Mouse (Mus musculus): ENCODE measurements around the gene Bcorl1. TPM values are rescaled to one million over a fixed set of nuclear protein-coding genes. Genes with fewer than 3 reads are reported as not detected.
"Not testable (repeated sequence)": the region's sequence is repeated elsewhere in the genome, so short reads cannot be mapped to it uniquely, and the experiment has no call there.

The Bcorl1 gene
- total RNA-seq, 2 experiments from 2014 or later, result 18.0 to 19.3 TPM

- DNase-seq (ENCODE audit: low spot score in 2 of 2), result no peak
- intact Hi-C loops (cut with DNase I), result no loop called here
Observed at GRCm38 (mm10) chrX:48433527-48433899, 92.4 kb downstream of the Bcorl1 start.

GRCm38 (mm10) chrX:48434251-48434650 is 93.1 kb downstream of the Bcorl1 start:
- intact Hi-C loops (cut with DNase I), result no loop called here
- no peak for DNase-seq (ENCODE audit: low spot score in 2 of 2)

GRCm38 (mm10) chrX:48435477-48435900 is 94.3 kb downstream of the Bcorl1 start:
- DNase-seq (ENCODE audit: low spot score in 2 of 2), result no peak
- intact Hi-C loops (cut with DNase I), result no loop called here

- intact Hi-C loops (cut with DNase I); DNase-seq (ENCODE audit: low spot score in 2 of 2): not testable (repeated sequence)
Observed at GRCm38 (mm10) chrX:48436082-48436481, 94.9 kb downstream of the Bcorl1 start.

- no peak for DNase-seq (ENCODE audit: low spot score in 2 of 2)
Observed at GRCm38 (mm10) chrX:48439036-48439435, 97.9 kb downstream of the Bcorl1 start.

GRCm38 (mm10) chrX:48441548-48441947 is 100.4 kb downstream of the Bcorl1 start:
- no peak for DNase-seq (ENCODE audit: low spot score in 2 of 2)
- intact Hi-C loops (cut with DNase I), result no loop called here

More at GRCm38 (mm10) chrX:48439036-48439435, 97.9 kb downstream of the Bcorl1 start:
- intact Hi-C loops (cut with DNase I), result no loop called here

- intact Hi-C loops (cut with DNase I), result no loop called here
- DNase-seq (ENCODE audit: low spot score in 2 of 2), result no peak
Observed at GRCm38 (mm10) chrX:48441954-48442353, 100.8 kb downstream of the Bcorl1 start.

- intact Hi-C loops (cut with DNase I), result no loop called here
- no peak for DNase-seq (ENCODE audit: low spot score in 2 of 2)
Observed at GRCm38 (mm10) chrX:48444677-48445076, 103.5 kb downstream of the Bcorl1 start.

GRCm38 (mm10) chrX:48449646-48450045 is 108.5 kb downstream of the Bcorl1 start:
- DNase-seq (ENCODE audit: low spot score in 2 of 2), result no peak
- intact Hi-C loops (cut with DNase I), result no loop called here

GRCm38 (mm10) chrX:48452231-48452890 is 111.2 kb downstream of the Bcorl1 start:
- DNase-seq (ENCODE audit: low spot score in 2 of 2), result no peak
- intact Hi-C loops (cut with DNase I), result no loop called here

GRCm38 (mm10) chrX:48452931-48453673 is 111.9 kb downstream of the Bcorl1 start:
- intact Hi-C loops (cut with DNase I), result no loop called here
- DNase-seq (ENCODE audit: low spot score in 2 of 2), result no peak

GRCm38 (mm10) chrX:48453736-48454494 is 112.8 kb downstream of the Bcorl1 start:
- intact Hi-C loops (cut with DNase I), result no loop called here

GRCm38 (mm10) chrX:48454495-48454878 is 113.3 kb downstream of the Bcorl1 start:
- DNase-seq (ENCODE audit: low spot score in 2 of 2), result no peak
- intact Hi-C loops (cut with DNase I), result no loop called here

More at GRCm38 (mm10) chrX:48453736-48454494, 112.8 kb downstream of the Bcorl1 start:
- peak; percentile 20 to 37 for DNase-seq (ENCODE audit: low spot score in 2 of 2)

- intact Hi-C loops (cut with DNase I), result no loop called here
Observed at GRCm38 (mm10) chrX:48455018-48455417, 113.9 kb downstream of the Bcorl1 start.

GRCm38 (mm10) chrX:48456956-48457355 is 115.8 kb downstream of the Bcorl1 start:
- intact Hi-C loops (cut with DNase I), result no loop called here
- DNase-seq (ENCODE audit: low spot score in 2 of 2), result no peak

More at GRCm38 (mm10) chrX:48455018-48455417, 113.9 kb downstream of the Bcorl1 start:
- DNase-seq (ENCODE audit: low spot score in 2 of 2), result no peak

Other genes starting within 250 kb of the Bcorl1 start
- under 1 TPM; 0.40 to 0.48 TPM for gene Xpnpep2, start 232.6 kb upstream of the Bcorl1 start, total RNA-seq (2021)
- 1 to 10 TPM; 1.5 to 1.8 TPM for gene Sash3, start 194.9 kb upstream of the Bcorl1 start, total RNA-seq (2021)
- gene Zdhhc9, start 132.5 kb upstream of the Bcorl1 start, total RNA-seq (2021), result 10 to 100 TPM; 63.5 to 66.9 TPM
- 10 to 100 TPM; 14.9 to 15.9 TPM for gene Utp14a, start 84.5 kb upstream of the Bcorl1 start, total RNA-seq (2021)
- gene Elf4, start 121.8 kb downstream of the Bcorl1 start, total RNA-seq (2021), result 1 to 10 TPM in 1 of 2 experiments, under 1 TPM in 1; 0.87 to 1.2 TPM
- 10 to 100 TPM; 28.8 to 31.8 TPM for gene Aifm1, start 172.2 kb downstream of the Bcorl1 start, total RNA-seq (2021)
- gene Rab33a, start 177.9 kb downstream of the Bcorl1 start, total RNA-seq (2021), result 10 to 100 TPM; 32.7 to 35.0 TPM

Data from left cerebral cortex, postnatal 14 days (tissue).